Mouse (Mus musculus) retina, postnatal 7 days (tissue): ENCODE data around the gene Cyp4a12a.
"Not testable (repeated sequence)": the region's sequence is repeated elsewhere in the genome, so short reads cannot be mapped to it uniquely, and the experiment has no call there.

Experiments used
- DNase-seq: peaks from one replicate; pipeline ENCODE4 v3.0.0-alpha.2; 2012; ENCODE audit warnings: low read depth, low spot score

Cyp4a12a gene

DNA sequence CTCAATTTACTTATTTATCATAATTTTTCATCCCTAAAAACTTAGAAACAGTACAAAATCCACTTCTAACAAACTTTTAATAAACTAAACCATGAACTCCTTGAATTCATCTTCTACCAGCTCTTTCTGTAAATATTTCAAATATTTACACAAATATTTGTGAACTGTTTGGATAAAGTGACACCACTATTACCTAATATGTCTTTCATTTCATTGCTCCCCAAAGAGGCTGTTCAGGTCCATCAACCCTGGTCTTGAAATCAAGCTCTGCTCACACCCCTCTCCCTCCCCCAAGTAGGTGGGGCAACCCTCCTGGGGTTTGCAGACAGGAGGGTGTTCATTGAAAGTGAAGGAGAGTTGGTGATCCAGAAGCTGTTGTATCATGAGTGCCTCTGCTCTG, at the start of gene Cyp4a12a:
Gene Cyp4a12a, plus strand, starts transcription at position 301 of the 400 bp plus-strand sequence.
- not testable (repeated sequence) for DNase-seq

DNA sequence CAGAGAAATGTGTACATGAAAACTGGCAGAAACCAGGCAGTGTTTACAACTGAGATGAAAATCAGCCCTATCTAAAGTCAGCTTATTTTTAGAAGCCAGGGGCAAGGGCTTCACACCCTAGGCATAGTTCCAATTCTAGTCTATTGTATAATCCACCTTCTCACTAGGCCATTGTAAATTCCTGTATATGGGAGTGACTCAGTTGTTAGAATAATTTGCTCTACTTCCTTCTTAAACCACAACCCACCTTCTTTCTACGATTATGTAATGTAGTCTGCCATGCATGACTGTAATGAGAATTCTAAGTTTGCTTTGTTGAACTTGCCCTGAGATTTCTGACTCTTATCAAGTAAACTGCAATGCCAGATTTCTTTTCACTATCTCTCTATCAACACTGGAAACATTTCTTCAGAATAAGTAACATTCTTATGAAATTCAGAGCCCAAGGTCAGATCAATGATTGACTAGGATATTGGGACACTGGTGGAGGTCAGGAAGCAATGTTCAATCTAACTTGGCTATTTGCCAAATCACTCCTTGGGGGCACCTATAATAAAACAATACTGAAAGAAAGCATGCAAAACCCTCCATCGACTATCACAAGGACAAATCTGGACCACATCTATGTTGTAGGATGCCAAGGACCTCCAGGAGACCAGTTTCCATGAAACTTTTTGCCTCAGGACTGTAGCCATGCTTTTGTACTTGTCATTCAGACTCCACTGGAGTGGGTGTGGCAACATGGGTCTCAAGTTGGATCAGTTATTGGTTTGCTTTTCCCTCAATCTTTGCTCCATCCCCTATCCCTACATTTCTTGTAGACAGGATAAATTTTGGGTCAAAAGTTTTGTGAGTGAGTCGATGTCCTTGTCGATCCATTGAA, 33.9 kb upstream of the Cyp4a12a start:
- not testable (repeated sequence) for DNase-seq

DNA sequence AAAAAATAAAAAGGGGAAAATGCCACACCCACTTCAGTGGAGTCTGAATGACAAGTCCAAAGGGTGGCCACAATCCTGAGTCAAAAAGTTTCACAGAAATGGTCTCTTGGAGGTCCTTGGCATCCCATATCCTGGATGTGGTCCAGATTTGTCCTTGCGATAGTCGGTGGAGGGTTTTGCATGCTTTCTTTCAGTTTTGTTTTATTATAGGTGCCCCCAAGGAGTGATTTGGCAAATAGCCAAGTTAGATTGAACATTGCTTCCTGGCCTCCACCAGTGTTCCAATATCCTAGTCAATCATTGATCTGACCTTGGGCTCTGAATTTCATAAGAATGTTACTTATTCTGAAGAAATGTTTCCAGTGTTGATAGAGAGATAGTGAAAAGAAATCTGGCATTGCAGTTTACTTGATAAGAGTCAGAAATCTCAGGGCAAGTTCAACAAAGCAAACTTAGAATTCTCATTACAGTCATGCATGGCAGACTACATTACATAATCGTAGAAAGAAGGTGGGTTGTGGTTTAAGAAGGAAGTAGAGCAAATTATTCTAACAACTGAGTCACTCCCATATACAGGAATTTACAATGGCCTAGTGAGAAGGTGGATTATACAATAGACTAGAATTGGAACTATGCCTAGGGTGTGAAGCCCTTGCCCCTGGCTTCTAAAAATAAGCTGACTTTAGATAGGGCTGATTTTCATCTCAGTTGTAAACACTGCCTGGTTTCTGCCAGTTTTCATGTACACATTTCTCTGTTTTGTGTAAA, 20.4 kb upstream of the Cyp4a12a start:
- DNase-seq: not testable (repeated sequence)

DNA sequence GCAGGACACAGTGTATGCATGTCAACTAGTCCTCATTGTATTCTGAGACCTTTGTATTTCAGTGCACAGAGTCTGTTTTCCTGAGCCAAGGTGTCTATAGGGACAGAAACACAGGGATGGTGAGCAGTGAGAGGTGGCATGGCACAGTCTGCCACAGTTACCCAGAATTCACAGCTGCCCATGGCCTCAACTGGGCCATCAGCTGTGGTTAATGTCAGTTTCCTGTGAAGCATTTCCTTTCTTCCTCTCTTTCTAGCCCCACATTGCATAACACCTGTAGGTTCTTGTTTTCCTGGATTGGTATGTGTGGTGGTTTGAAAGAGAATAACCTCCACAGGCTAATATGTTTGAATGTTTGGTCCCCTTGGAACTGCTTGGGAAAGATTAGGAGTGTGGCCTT, 18.5 kb upstream of the Cyp4a12a start:
- no peak for DNase-seq

DNA sequence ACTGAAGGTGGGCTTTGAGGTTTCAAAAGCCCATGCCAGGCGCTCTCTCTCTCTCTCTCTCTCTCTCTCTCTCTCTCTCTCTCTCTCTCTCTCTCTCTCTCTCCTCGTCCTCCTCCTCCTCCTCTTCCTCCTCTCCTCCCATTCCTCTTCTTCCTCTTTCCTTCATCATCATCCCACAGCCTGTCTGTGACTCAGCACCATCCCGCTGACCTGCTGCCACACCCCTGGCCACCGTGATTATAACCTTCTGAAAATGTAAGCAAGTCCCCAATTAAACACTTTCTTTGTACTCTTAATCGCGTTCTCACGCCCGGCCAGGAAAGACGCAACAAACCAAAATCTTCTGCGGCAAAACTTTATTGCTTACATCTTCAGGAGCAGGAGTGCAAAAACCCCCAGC, 18.1 kb upstream of the Cyp4a12a start:
- DNase-seq: not testable (repeated sequence)

DNA sequence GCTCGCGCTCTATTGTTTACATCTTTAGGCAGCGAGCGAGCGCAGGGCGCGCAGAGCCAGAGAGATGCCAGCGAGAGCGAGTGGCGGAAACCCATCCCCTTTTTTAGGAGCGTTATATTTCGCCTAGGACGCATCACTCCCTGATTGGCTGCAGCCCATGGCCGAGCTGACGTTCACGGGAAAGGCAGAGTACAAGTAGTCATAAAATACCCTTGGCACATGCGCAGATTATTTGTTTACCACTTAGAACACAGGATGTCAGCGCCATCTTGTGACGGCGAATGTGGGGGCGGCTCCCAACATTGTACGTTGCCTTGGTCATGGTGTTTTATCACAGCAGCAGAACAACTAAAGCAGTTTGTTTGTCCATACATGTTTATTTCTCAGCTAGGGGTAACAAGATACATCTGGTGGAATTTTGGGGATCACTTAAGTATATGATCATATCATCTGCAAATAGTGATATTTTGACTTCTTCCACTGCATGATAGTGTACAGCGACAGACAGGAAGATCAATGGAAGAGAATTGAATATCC, 17.5 kb upstream of the Cyp4a12a start:
- DNase-seq: peak; percentile 25

DNA sequence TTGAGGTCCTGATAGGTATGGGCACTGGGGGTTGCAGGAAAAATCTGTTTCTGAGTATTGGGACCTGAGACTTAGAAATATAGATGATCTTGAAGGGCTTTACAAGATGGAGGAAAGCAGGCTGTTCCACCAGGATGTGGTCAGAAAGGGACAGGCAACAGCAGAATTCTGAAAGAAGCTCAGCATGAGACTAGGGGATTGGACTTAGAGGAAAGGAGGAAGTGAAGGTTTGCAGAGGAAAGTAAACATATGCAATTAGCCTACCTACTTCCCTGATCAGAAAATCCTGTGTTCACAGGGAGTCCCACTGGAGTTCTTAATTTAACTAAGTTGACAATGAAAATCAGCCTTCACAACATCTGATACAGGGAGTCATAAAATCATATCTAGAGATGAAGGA, 26.9 kb downstream of the Cyp4a12a start:
- not testable (repeated sequence) for DNase-seq

DNA sequence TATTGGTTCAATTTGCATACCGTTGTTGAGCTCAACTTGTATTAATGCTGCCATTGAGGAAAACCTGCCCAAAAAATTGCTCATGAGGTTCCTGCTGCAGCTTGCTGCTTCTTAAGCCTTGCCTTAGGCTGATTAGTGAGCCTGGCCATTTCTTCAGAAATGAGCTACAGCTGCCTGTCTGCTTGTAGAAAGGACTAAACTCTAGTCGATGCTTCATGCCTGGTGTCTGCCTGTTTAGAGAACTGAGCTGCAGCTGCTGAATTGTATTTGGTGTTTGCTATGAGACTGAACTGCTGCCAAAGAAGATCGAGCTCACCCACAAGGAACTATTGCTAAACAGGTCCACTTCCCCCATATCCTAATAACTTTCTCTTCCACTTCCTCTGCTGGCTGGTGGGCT, 66.8 kb downstream of the Cyp4a12a start:
- not testable (repeated sequence) for DNase-seq

DNA sequence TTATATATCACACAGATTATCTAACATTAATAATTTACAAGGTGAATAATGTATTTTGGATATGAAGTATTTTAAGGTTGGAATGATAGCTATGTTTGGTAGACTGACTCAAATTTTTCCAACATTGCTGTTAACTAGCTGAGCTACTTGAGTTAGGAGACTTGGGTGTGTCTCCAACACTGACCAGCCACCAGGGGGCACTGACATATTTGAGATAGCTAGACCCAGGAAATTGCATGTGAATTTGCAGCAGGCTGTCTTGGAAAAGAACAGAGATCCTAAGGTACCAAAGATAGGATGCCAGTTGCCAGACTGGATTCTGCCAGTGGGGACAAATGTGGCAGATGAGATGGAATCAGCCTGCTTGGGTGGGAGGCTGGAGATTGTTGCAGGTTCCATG, 69.2 kb downstream of the Cyp4a12a start:
- DNase-seq: not testable (repeated sequence)
